Mouse (Mus musculus) heart, postnatal 0 days (tissue): ENCODE results near the gene Ralgps2. TPM values are rescaled to one million over a fixed set of nuclear protein-coding genes. Genes with fewer than 3 reads are reported as not detected.

Experiments
- ATAC-seq: fragments of 200-750 bp; cut with Nextera tagmentation; 2 replicates; pipeline ENCODE4 v1.8.0; 2017; ENCODE audit warnings: low read depth, moderate number of reproducible peaks, moderate library complexity; ENCODE audit not compliant: insufficient read depth
- DNase-seq: peaks from one replicate; pipeline ENCODE4 v3.0.0-alpha.2; 2016; ENCODE audit warnings: low spot score
- H3K27ac ChIP-seq: fragments of 300-500 bp; sonication (generic); 2 replicates; pipeline ENCODE4 v1.5.1; 2014; ENCODE audit warnings: low read depth, mild to moderate bottlenecking
- H3K27me3 ChIP-seq: fragments of 300-500 bp; sonication (generic); 2 replicates; pipeline ENCODE4 v1.6.1; 2014; ENCODE audit warnings: low read length, mixed read lengths; ENCODE audit not compliant: control insufficient read depth, insufficient read depth
- H3K36me3 ChIP-seq: fragments of 300-500 bp; sonication (generic); replicated peaks from 2 replicates; pipeline ENCODE4 v1.6.1; 2014; ENCODE audit warnings: low read length, mixed read lengths; ENCODE audit not compliant: control insufficient read depth, insufficient read depth
- H3K4me1 ChIP-seq: fragments of 300-500 bp; sonication (generic); 2 replicates; pipeline ENCODE4 v1.6.1; 2014; ENCODE audit warnings: antibody characterized with exemption; ENCODE audit not compliant: control insufficient read depth, insufficient read depth
- H3K4me2 ChIP-seq: fragments of 300-500 bp; sonication (generic); 2 replicates; pipeline ENCODE4 v1.6.1; 2014; ENCODE audit warnings: low read depth, mild to moderate bottlenecking, low read length, moderate library complexity
- H3K4me3 ChIP-seq: fragments of 300-500 bp; sonication (generic); 2 replicates; pipeline ENCODE4 v1.5.1; 2014; ENCODE audit warnings: low read depth, low read length
- H3K9ac ChIP-seq: fragments of 300-500 bp; sonication (generic); replicated peaks from 2 replicates; pipeline ENCODE4 v1.6.1; 2014; ENCODE audit warnings: low read depth, low read length, mixed read lengths
- H3K9me3 ChIP-seq: fragments of 300-500 bp; sonication (generic); replicated peaks from 2 replicates; pipeline ENCODE4 v1.6.1; 2016; ENCODE audit warnings: low read length; ENCODE audit not compliant: control insufficient read depth
- CTCF ChIP-seq: IDR thresholded peaks from 2 replicates; pipeline ENCODE4 v1.5.1; 2016; ENCODE audit warnings: antibody characterized with exemption, control low read depth, low read depth
- EP300 ChIP-seq: IDR thresholded peaks from 2 replicates; pipeline ENCODE4 v1.6.1; 2016; ENCODE audit warnings: antibody characterized with exemption, low read depth
- whole genome bisulfite sequencing: fragments of 180-500 bp; shearing (Covaris S2); extraction: QIAGEN DNeasy Blood & Tissue Kit; methylation state at CpG from one replicate; pipeline ENCODE4 v1.1.7; 2014; 5-methylcytosine and 5-hydroxymethylcytosine counted together
- polyA plus RNA-seq: library from polyadenylated mRNA; unstranded; fragments of >200 nt; fragmentation: Nextera tagmentation; extraction: Ambion mirVana; gene quantifications from 2 replicates; pipeline ENCODE4 v1.2.1, GENCODE M21; 2015
- total RNA-seq: library from RNA; depleted of rRNA; stranded (reverse); fragments of >200 nt; gene quantifications from 2 replicates; pipeline ENCODE4 v1.2.3, GENCODE M21; 2014; ENCODE audit warnings: low replicate concordance

Ralgps2 gene
- total and polyA plus RNA-seq, 2 experiments from 2014 or later, result 24.5 to 34.3 TPM

- H3K36me3 ChIP-seq, result no peaks in the 10 kb centered on the region
- TF ChIP-seq EP300, result no peak
- TF ChIP-seq CTCF, result no peak
- no peak overlapping the region for H3K27ac ChIP-seq
- no peaks in the 10 kb centered on the region for H3K4me1 ChIP-seq
- H3K4me2 ChIP-seq, result no peak overlapping the region
- no peak overlapping the region for H3K4me3 ChIP-seq
- DNase-seq, result no peak
- H3K9me3 ChIP-seq, result no peaks in the 10 kb centered on the region
- H3K27me3 ChIP-seq, result no peaks in the 10 kb centered on the region
- H3K9ac ChIP-seq, result no peak overlapping the region
- no peak for ATAC-seq
- WGBS, result 91% methylated on average over 4 of the region's 4 CpGs
Observed at GRCm38 (mm10) chr1:156972391-156972790, 33.0 kb upstream of the Ralgps2 start.

GRCm38 (mm10) chr1:156971206-156971811 is 31.9 kb upstream of the Ralgps2 start:
- H3K36me3 ChIP-seq, result no peaks in the 10 kb centered on the region
- no peak for TF ChIP-seq CTCF
- H3K4me3 ChIP-seq, result no peak overlapping the region
- ATAC-seq (no peak; the same call in 1 of the 2 replicates), DNase-seq (no peak)
- no peak overlapping the region for H3K4me2 ChIP-seq
- H3K9me3 ChIP-seq, result no peaks in the 10 kb centered on the region
- 48% methylated on average over 7 of the region's 7 CpGs for WGBS
- no peak overlapping the region for H3K9ac ChIP-seq
- no peaks in the 10 kb centered on the region for H3K27me3 ChIP-seq
- H3K4me1 ChIP-seq, result no peaks in the 10 kb centered on the region
- no peak overlapping the region for H3K27ac ChIP-seq

GRCm38 (mm10) chr1:156970641-156971040 is 31.2 kb upstream of the Ralgps2 start:
- WGBS, result 75% methylated on average over 6 of the region's 6 CpGs
- H3K27me3 ChIP-seq, result no peaks in the 10 kb centered on the region
- no peak overlapping the region for H3K9ac ChIP-seq
- ATAC-seq (no peak), DNase-seq (no peak)
- H3K4me2 ChIP-seq, result no peak overlapping the region
- no peaks in the 10 kb centered on the region for H3K9me3 ChIP-seq
- H3K4me1 ChIP-seq, result no peaks in the 10 kb centered on the region
- no peak overlapping the region for H3K27ac ChIP-seq
- H3K4me3 ChIP-seq, result no peak overlapping the region
- H3K36me3 ChIP-seq, result no peaks in the 10 kb centered on the region
- TF ChIP-seq CTCF, result no peak
- no peak for TF ChIP-seq EP300

- 83% methylated on average over 7 of the region's 7 CpGs for WGBS
- H3K27me3 ChIP-seq, result no peaks in the 10 kb centered on the region
- no peak overlapping the region for H3K27ac ChIP-seq
- TF ChIP-seq EP300 (no peak), CTCF (no peak)
- no peak for ATAC-seq
- no peak for DNase-seq
- no peaks in the 10 kb centered on the region for H3K4me1 ChIP-seq
- H3K9me3 ChIP-seq, result no peaks in the 10 kb centered on the region
- no peak overlapping the region for H3K9ac ChIP-seq
- H3K4me2 ChIP-seq, result no peak overlapping the region
- no peaks in the 10 kb centered on the region for H3K36me3 ChIP-seq
- no peak overlapping the region for H3K4me3 ChIP-seq
Observed at GRCm38 (mm10) chr1:156968107-156968506, 28.7 kb upstream of the Ralgps2 start.

- no peaks in the 10 kb centered on the region for H3K4me1 ChIP-seq
- no peaks in the 10 kb centered on the region for H3K27me3 ChIP-seq
- H3K36me3 ChIP-seq, result no peaks in the 10 kb centered on the region
- TF ChIP-seq EP300, result no peak
- TF ChIP-seq CTCF, result no peak
- DNase-seq (no peak), ATAC-seq (no peak)
- H3K4me2 ChIP-seq, result no peak overlapping the region
- H3K9me3 ChIP-seq, result no peaks in the 10 kb centered on the region
- WGBS, result 59% methylated on average over 4 of the region's 4 CpGs
- H3K27ac ChIP-seq, result no peak overlapping the region
- no peak overlapping the region for H3K9ac ChIP-seq
- no peak overlapping the region for H3K4me3 ChIP-seq
Observed at GRCm38 (mm10) chr1:156964586-156964932, 25.1 kb upstream of the Ralgps2 start.
